Mouse (Mus musculus) stomach, postnatal 0 days (tissue): ENCODE results near the gene Hnrnpa1. TPM values are rescaled to one million over a fixed set of nuclear protein-coding genes. Genes with fewer than 3 reads are reported as not detected.
A peak's percentile ranks its signal among the peaks of the same experiment; 100 is the strongest.

ENCODE experiments used
- ATAC-seq: fragments of 200-750 bp; cut with Nextera tagmentation; 2 replicates; pipeline ENCODE4 v1.8.0; 2017; ENCODE audit not compliant: low FRiP score, low TSS enrichment
- DNase-seq: peaks from one replicate; pipeline ENCODE4 v3.0.0-alpha.2; 2016; ENCODE audit warnings: low spot score
- H3K27ac ChIP-seq: fragments of 300-500 bp; sonication (generic); replicated peaks from 2 replicates; pipeline ENCODE4 v1.5.1; 2014; ENCODE audit warnings: mild to moderate bottlenecking, control low read depth
- H3K27me3 ChIP-seq: fragments of 300-500 bp; sonication (generic); 2 replicates; pipeline ENCODE4 v1.6.1; 2014; ENCODE audit warnings: low read length; ENCODE audit not compliant: control insufficient read depth, insufficient read depth
- H3K36me3 ChIP-seq: fragments of 300-500 bp; sonication (generic); 2 replicates; pipeline ENCODE4 v1.6.1; 2014; ENCODE audit warnings: low read length, mixed read lengths; ENCODE audit not compliant: control insufficient read depth, insufficient read depth
- H3K4me1 ChIP-seq: fragments of 300-500 bp; sonication (generic); replicated peaks from 2 replicates; pipeline ENCODE4 v1.6.1; 2014; ENCODE audit warnings: antibody characterized with exemption; ENCODE audit not compliant: control insufficient read depth, insufficient read depth
- H3K4me2 ChIP-seq: fragments of 300-500 bp; sonication (generic); replicated peaks from 2 replicates; pipeline ENCODE4 v1.6.1; 2014; ENCODE audit warnings: low read depth, mild to moderate bottlenecking, control low read depth, moderate library complexity
- H3K4me3 ChIP-seq: fragments of 300-500 bp; sonication (generic); 2 replicates; pipeline ENCODE4 v1.5.1; 2014; ENCODE audit warnings: low read depth, low read length, control low read depth
- H3K9ac ChIP-seq: fragments of 300-500 bp; sonication (generic); 2 replicates; pipeline ENCODE4 v1.6.1; 2014; ENCODE audit warnings: mild to moderate bottlenecking, low read length, control low read depth, mixed read lengths
- H3K9me3 ChIP-seq: fragments of 300-500 bp; sonication (generic); 2 replicates; pipeline ENCODE4 v1.6.1; 2016; ENCODE audit warnings: low read length; ENCODE audit not compliant: control insufficient read depth
- CTCF ChIP-seq: IDR thresholded peaks from 2 replicates; pipeline ENCODE4 v1.5.1; 2016; ENCODE audit warnings: antibody characterized with exemption, low read depth, mild to moderate bottlenecking, moderate library complexity
- EP300 ChIP-seq: optimal IDR thresholded peaks from 2 replicates; pipeline ENCODE3; 2016; ENCODE audit warnings: antibody characterized with exemption
- WGBS: fragments of 180-500 bp; shearing (Covaris S2); extraction: QIAGEN DNeasy Blood & Tissue Kit; methylation state at CpG from one replicate; pipeline ENCODE4 v1.1.7; 2014; 5-methylcytosine and 5-hydroxymethylcytosine counted together
- polyA plus RNA-seq: library from polyadenylated mRNA; unstranded; fragments of >200 nt; fragmentation: Nextera tagmentation; extraction: Ambion mirVana; gene quantifications from 2 replicates; pipeline ENCODE4 v1.2.1, GENCODE M21; 2015

Hnrnpa1 gene
- polyA plus RNA-seq, 1 experiment from 2014 or later, result 251 TPM

DNA sequence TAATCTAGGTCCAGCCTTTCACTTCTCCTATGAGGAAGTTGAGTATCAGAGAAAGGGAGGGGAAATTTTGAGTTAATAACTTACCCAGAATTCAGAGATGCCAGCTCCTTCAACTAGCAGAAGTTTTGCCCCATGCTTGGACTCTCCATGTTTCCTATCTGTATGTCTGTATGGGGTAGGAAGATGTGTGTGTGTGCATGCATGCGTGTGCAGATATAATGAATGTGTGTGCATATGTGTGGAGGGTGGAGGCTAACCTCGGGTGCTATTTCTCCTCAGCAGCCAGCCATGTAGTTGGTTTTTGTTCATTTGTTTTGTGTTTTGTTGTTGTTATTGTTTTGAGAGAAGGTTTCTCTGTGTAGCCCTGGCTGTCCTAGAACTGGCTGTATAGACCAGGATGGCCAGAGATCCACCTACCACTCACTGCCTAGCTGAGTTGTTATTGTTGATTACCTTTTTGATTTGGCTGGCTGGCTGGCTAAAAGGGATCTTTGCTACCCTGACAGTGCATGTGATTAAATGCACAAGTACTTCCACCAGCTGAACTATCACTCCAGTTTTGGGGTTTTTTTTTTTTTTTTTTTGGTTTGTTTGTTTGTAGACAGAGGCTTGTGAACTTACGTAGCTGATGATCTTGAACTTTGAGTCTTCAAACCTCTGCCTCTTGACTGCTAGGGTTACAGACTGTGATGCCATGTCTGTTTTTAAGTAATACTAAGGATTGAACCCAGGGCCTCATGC is 41.4 kb downstream of the Hnrnpa1 start:
- ATAC-seq (no peak), DNase-seq (no peak)
- H3K4me2 ChIP-seq, result no peak overlapping the region
- 90% methylated on average over 3 of the region's 3 CpGs for WGBS
- peaks cover 10% of the 10 kb centered on the region; the same call in 1 of the 2 replicates for H3K4me1 ChIP-seq
- TF ChIP-seq CTCF (no peak), EP300 (no peak)
- no peak overlapping the region for H3K4me3 ChIP-seq
- H3K9me3 ChIP-seq, result no peaks in the 10 kb centered on the region
- H3K27me3 ChIP-seq, result no peaks in the 10 kb centered on the region
- H3K36me3 ChIP-seq, result no peaks in the 10 kb centered on the region; the same call in 1 of the 2 replicates
- H3K27ac ChIP-seq, result no peak overlapping the region
- no peak overlapping the region for H3K9ac ChIP-seq

DNA sequence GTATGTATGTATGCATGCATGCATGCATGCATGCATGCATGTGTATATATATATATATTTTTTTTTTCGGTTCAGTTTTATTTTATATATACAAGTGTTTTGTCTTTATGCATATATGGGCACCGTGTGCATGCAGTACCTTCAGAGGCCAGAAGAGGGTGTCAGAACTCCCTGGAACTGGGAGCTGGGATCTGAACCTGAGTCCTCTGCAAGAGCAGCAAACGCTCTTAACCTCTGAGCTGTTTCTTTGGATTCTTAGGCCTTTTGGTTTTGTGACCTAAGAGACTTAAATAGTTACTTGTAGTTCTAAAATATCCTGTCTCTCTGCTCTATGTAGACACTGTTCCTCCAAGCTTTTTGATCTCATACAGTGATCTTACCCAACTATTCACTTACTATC is 43.8 kb downstream of the Hnrnpa1 start:
- TF ChIP-seq EP300 (no peak), CTCF (peak; percentile 72)
- no peak overlapping the region for H3K9ac ChIP-seq
- 69% methylated on average over 3 of the region's 3 CpGs for WGBS
- H3K4me2 ChIP-seq, result no peak overlapping the region
- no peak overlapping the region for H3K4me3 ChIP-seq
- H3K27ac ChIP-seq, result no peak overlapping the region
- no peak for ATAC-seq
- no peaks in the 10 kb centered on the region for H3K36me3 ChIP-seq
- peaks cover 10% of the 10 kb centered on the region; the same call in 1 of the 2 replicates for H3K4me1 ChIP-seq
- no peaks in the 10 kb centered on the region for H3K27me3 ChIP-seq
- H3K9me3 ChIP-seq, result no peaks in the 10 kb centered on the region
- peak; percentile 61 for DNase-seq

DNA sequence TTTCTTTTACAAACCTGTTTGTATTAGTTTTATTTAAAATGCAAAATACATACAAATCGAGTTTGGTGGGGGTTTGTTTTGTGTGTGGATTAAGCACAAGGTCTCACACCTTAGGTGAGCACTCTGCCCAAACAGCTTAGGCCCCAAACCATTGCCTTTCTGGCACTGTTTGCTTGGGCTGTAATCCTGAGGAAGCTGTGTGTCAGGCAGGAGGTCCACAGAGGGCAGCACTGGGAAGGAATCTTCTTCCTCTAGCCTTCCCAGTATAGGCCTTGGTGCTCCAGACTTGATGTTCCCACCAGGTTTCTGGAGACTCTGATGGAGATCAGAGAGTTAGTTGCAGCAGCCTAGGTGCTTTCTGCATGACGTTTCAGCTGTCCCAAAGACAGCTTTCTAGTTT is 44.4 kb downstream of the Hnrnpa1 start:
- Histone ChIP-seq H3K4me2 (no peak overlapping the region), H3K4me1 (peaks cover 10% of the 10 kb centered on the region; the same call in 1 of the 2 replicates), H3K4me3 (no peak overlapping the region), H3K9me3 (no peaks in the 10 kb centered on the region), H3K27ac (no peak overlapping the region), H3K36me3 (no peaks in the 10 kb centered on the region; the same call in 1 of the 2 replicates), H3K9ac (no peak overlapping the region), H3K27me3 (no peaks in the 10 kb centered on the region)
- 36% methylated on average over 2 of the region's 2 CpGs for WGBS
- no peak for ATAC-seq
- TF ChIP-seq EP300, result no peak
- TF ChIP-seq CTCF, result peak; percentile 51
- no peak for DNase-seq

DNA sequence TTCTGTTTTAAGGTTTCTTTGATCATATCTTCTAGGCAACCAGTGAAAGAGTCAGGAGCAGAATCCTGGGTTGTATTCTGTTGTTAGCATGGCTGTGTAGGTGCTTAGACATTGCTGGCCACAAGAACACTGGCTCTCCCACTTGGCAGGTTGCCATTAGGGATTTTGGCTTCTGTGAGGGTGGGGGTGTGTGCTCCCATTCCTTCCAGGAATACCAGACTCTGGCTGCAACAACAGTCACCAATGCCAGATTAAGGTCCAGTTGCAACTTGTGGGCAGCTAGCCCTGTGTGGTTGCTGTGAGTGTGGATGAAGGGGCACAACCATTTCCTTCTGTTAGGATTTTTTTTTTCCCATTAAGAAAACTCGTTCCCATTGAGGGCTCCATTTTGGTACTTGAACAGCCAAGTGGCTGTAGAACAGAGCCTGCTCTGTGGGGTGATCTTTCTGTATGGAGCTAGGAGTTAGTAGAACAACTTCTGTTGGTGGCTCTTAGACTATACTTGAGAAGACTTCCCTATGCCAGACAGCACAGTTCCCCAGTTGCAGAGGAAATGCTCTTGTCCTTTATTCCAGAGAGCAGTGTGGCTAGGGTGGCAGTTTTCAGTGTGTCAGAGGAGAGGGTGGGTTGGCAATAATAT is 45.7 kb downstream of the Hnrnpa1 start:
- Histone ChIP-seq H3K36me3 (no peaks in the 10 kb centered on the region; the same call in 1 of the 2 replicates), H3K4me2 (no peak overlapping the region), H3K27me3 (no peaks in the 10 kb centered on the region), H3K4me3 (no peak overlapping the region), H3K27ac (peak overlapping the region; percentile 41; the same call in 1 of the 2 replicates), H3K4me1 (peaks cover 10% of the 10 kb centered on the region; the same call in 1 of the 2 replicates), H3K9ac (no peak overlapping the region), H3K9me3 (no peaks in the 10 kb centered on the region)
- DNase-seq (peak; percentile 51), ATAC-seq (no peak)
- TF ChIP-seq CTCF (no peak), EP300 (no peak)
- WGBS, result 33% methylated on average over 1 of the region's 1 CpGs

DNA sequence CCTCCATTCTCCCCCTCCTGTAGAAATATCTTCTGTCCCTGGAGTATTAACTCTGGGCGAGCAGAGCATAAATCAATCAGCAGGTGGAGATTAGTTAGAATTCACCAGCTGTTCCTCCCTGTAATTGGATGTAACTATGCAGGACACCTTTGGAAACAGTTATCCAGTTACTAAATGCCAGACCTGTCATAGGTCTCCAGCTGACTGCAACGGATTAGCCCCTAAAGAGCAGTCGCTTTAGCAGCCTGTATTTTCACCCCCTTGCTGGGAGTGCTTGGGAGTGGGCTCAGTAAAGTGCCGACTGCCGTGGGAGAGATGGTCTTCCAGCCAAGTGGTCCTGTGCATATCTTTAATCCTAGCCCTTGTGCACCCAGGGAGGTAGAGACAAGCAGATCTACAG is 49.4 kb downstream of the Hnrnpa1 start:
- Histone ChIP-seq H3K4me3 (no peak overlapping the region), H3K27ac (no peak overlapping the region), H3K4me1 (peaks cover 10% of the 10 kb centered on the region; the same call in 1 of the 2 replicates), H3K4me2 (no peak overlapping the region), H3K9me3 (no peaks in the 10 kb centered on the region), H3K9ac (no peak overlapping the region), H3K36me3 (peaks cover 4% of the 10 kb centered on the region; the same call in 1 of the 2 replicates), H3K27me3 (no peaks in the 10 kb centered on the region)
- DNase-seq, result no peak
- 60% methylated on average over 5 of the region's 5 CpGs for WGBS
- TF ChIP-seq EP300 (no peak), CTCF (no peak)
- no peak for ATAC-seq

DNA sequence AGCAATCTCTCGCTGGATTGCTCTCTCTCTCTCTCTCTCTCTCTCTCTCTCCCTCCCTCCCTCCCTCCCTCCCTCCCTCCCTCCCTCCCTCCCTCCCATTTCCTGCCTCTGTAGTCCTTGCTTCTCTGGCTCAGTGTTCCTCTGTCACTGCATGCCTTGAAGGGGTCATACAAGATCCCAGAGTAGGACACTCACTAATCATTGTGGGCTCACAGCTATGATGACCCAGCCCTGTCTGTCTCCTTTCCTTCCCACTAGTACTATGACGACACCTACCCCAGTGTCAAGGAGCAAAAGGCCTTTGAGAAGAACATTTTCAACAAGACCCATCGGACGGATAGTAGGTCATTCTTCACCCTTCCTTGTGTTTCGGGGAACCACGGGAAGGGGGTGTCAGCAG is 50.2 kb downstream of the Hnrnpa1 start:
- DNase-seq (no peak), ATAC-seq (no peak)
- Histone ChIP-seq H3K9me3 (no peaks in the 10 kb centered on the region), H3K9ac (no peak overlapping the region), H3K4me3 (no peak overlapping the region), H3K27ac (no peak overlapping the region), H3K4me1 (peaks cover 4% of the 10 kb centered on the region; the same call in 1 of the 2 replicates), H3K4me2 (no peak overlapping the region), H3K27me3 (no peaks in the 10 kb centered on the region), H3K36me3 (peaks cover 4% of the 10 kb centered on the region; the same call in 1 of the 2 replicates)
- TF ChIP-seq EP300 (no peak), CTCF (no peak)
- WGBS, result 68% methylated on average over 6 of the region's 6 CpGs
